Mouse (Mus musculus) stomach, postnatal 0 days (tissue): ENCODE data around the gene Cdk18.

ENCODE experiments used
- CTCF ChIP-seq: IDR thresholded peaks from 2 replicates; pipeline ENCODE4 v1.5.1; 2016; ENCODE audit warnings: antibody characterized with exemption, low read depth, mild to moderate bottlenecking, moderate library complexity
- EP300 ChIP-seq: optimal IDR thresholded peaks from 2 replicates; pipeline ENCODE3; 2016; ENCODE audit warnings: antibody characterized with exemption

DNA sequence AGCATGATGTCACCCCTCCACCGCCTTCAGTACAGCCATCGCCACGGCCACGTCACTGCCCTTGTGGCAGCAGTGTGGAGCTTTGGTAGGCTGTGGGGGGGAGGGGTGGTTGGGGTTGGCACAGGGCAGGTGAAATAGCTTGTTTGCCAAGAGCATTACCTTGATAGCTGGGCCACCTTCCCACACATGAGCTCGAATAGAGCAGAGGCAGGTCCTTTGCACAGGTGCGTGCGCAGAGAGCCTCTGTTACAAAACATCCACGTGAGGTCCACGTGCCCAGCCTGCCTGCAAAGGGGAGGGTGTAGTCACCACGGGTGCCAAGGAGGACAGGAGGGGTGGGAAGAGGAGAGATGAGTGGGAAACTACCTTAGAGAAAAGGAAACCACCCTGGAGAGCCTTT lies 63.9 kb downstream of the Cdk18 start:
- TF ChIP-seq CTCF, result no peak
- TF ChIP-seq EP300, result no peak
